Mouse (Mus musculus) intestine, embryonic 14.5 days (tissue): ENCODE measurements around the gene Naa60. TPM values are rescaled to one million over a fixed set of nuclear protein-coding genes. Genes with fewer than 3 reads are reported as not detected.

Source experiments
- ATAC-seq: fragments of 200-750 bp; cut with Nextera tagmentation; replicated peaks from 2 replicates; pipeline ENCODE4 v1.8.0; 2017; ENCODE audit warnings: low read depth, moderate number of reproducible peaks, moderate TSS enrichment, moderate library complexity; ENCODE audit not compliant: low FRiP score, low TSS enrichment
- DNase-seq: peaks from one replicate; pipeline ENCODE4 v3.0.0-alpha.2; 2018; ENCODE audit warnings: low spot score
- H3K27ac ChIP-seq: fragments of 300-500 bp; sonication (generic); 2 replicates; pipeline ENCODE4 v1.5.1; 2014; ENCODE audit warnings: low read depth, mild to moderate bottlenecking, control low read depth
- H3K27me3 ChIP-seq: fragments of 300-500 bp; sonication (generic); replicated peaks from 2 replicates; pipeline ENCODE4 v1.6.1; 2014; ENCODE audit warnings: low read length, control low read depth; ENCODE audit not compliant: control insufficient read depth, insufficient read depth
- H3K36me3 ChIP-seq: fragments of 300-500 bp; sonication (generic); 2 replicates; pipeline ENCODE4 v1.6.1; 2014; ENCODE audit warnings: low read length, control low read depth; ENCODE audit not compliant: control insufficient read depth, insufficient read depth
- H3K4me1 ChIP-seq: fragments of 300-500 bp; sonication (generic); replicated peaks from 2 replicates; pipeline ENCODE4 v1.6.1; 2014; ENCODE audit warnings: low read length, control low read depth, mixed read lengths; ENCODE audit not compliant: control insufficient read depth, insufficient read depth
- H3K4me2 ChIP-seq: fragments of 300-500 bp; sonication (generic); 2 replicates; pipeline ENCODE4 v1.6.1; 2014; ENCODE audit warnings: low read length
- H3K4me3 ChIP-seq: fragments of 300-500 bp; sonication (generic); 2 replicates; pipeline ENCODE4 v1.5.1; 2014; ENCODE audit warnings: low read depth, low read length, control low read depth, mixed read lengths
- H3K9ac ChIP-seq: fragments of 300-500 bp; sonication (generic); 2 replicates; pipeline ENCODE4 v1.6.1; 2014; ENCODE audit warnings: mild to moderate bottlenecking, low read length
- H3K9me3 ChIP-seq: fragments of 300-500 bp; sonication (generic); 2 replicates; pipeline ENCODE4 v1.6.1; 2016; ENCODE audit warnings: low read length, control low read depth; ENCODE audit not compliant: control insufficient read depth
- WGBS: fragments of 180-500 bp; shearing (Covaris S2); extraction: QIAGEN DNeasy Blood & Tissue Kit; methylation state at CpG from one replicate; pipeline ENCODE4 v1.1.7; 2014; 5-methylcytosine and 5-hydroxymethylcytosine counted together
- polyA plus RNA-seq: library from polyadenylated mRNA; unstranded; fragments of >200 nt; fragmentation: Nextera tagmentation; extraction: Ambion mirVana; gene quantifications from 2 replicates; pipeline ENCODE4 v1.2.1, GENCODE M21; 2014

Gene Naa60
- polyA plus RNA-seq, result 46.9 and 47.3 TPM in 2 replicates

DNA sequence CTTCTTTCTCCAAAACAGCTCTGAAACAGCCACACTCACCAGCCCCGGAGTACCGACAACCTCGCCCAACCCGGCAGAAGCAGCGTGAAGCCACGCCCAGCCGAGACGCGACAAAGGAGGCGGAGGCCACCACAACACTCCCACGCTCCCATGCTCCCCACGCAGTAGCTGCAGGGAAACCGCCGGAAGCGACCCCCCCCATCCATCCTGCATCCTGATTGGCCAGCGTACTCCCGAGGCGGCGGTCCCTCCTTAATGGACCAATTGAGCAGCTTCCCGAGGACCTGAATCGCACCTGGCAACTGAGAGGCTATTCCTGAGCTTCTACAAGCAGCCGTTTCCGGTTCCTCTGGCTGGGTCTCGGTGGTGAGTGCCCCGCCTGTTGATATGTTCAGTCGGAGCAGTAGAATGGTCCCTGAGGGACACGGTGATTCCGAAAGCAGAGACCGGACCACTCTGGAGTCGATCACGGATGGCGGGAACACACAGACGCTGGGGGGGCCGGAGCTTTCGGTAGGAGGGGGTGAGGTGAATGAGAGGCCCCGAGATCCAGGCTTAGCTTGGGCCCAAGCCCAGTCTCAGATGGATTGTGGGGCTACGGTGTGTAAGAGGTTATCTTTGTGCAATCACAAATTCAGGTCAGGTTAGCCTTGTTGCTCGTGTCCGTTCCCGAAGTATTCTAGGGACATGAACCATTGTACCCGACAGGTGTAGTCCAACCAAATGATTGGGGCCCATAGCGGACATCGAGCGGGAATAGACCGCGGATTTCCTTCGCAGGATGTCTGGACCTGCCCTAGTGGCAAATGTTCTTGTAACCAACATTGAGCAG, at the start of gene Naa60:
TSS of gene Naa60 (plus strand) at position 160 of the 832 bp plus-strand sequence.
- H3K9ac ChIP-seq, result peak within 1 kb of the TSS; percentile 60
- no peaks in the 10 kb centered on the region for H3K27me3 ChIP-seq

GRCm38 (mm10) chr16:3828021-3828420, 44.2 kb upstream of the Naa60 start:
- WGBS, result 49% methylated on average over 3 of the region's 3 CpGs
- H3K9ac ChIP-seq, result no peak overlapping the region
- H3K4me3 ChIP-seq, result no peak overlapping the region
- ATAC-seq (no peak), DNase-seq (no peak)
- no peaks in the 10 kb centered on the region for H3K27me3 ChIP-seq
- H3K4me1 ChIP-seq, result no peaks in the 10 kb centered on the region
- H3K36me3 ChIP-seq, result no peaks in the 10 kb centered on the region
- H3K4me2 ChIP-seq, result no peak overlapping the region
- H3K9me3 ChIP-seq, result no peaks in the 10 kb centered on the region
- H3K27ac ChIP-seq, result no peak overlapping the region

More for the DNA sequence above, at the start of gene Naa60:
- no peaks in the 10 kb centered on the region for H3K9me3 ChIP-seq
- H3K4me2 ChIP-seq, result peak within 1 kb of the TSS; percentile 87
- DNase-seq, result peak; percentile 95
- peak within 1 kb of the TSS; percentile 55; the same call in 1 of the 2 replicates for H3K27ac ChIP-seq
- ATAC-seq, result peak; percentile 98
- 0 out of 2 replicates have a peak, but pooled peaks cover 11% of the 10 kb centered on the region for H3K4me1 ChIP-seq
- peak within 1 kb of the TSS; percentile 61 for H3K4me3 ChIP-seq
- H3K36me3 ChIP-seq, result peaks cover 15% of the 10 kb centered on the region
- WGBS, result 4% methylated on average over 47 of the region's 47 CpGs

DNA sequence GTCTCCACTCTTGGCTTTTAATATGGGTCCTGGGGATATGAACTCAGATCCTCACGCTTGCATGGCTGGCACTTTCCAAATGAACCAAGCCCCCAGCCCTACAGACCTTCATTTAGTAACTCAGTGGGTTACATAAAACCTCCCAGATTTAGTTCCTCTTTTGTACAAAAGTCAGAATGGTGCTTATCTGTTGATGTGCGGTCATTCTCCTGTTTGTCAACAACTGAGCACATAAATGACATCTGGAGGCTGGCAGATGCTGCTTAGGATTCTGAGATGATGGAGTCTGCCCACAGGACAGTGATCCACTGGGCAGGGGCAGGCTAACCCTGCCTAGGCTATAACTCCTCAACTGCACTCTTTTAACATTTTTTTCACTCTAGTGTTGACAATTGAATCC, 42.4 kb upstream of the Naa60 start:
- H3K4me2 ChIP-seq, result no peak overlapping the region
- H3K4me3 ChIP-seq, result no peak overlapping the region
- no peaks in the 10 kb centered on the region for H3K36me3 ChIP-seq
- H3K4me1 ChIP-seq, result no peaks in the 10 kb centered on the region
- no peaks in the 10 kb centered on the region for H3K9me3 ChIP-seq
- no peak overlapping the region for H3K9ac ChIP-seq
- WGBS, result 79% methylated on average over 2 of the region's 2 CpGs
- ATAC-seq (no peak), DNase-seq (no peak)
- H3K27me3 ChIP-seq, result no peaks in the 10 kb centered on the region
- no peak overlapping the region for H3K27ac ChIP-seq

- Histone ChIP-seq H3K36me3 (no peaks in the 10 kb centered on the region), H3K4me3 (no peak within 1 kb of the TSS), H3K9me3 (no peaks in the 10 kb centered on the region), H3K27me3 (no peaks in the 10 kb centered on the region), H3K9ac (no peak within 1 kb of the TSS), H3K4me1 (no peaks in the 10 kb centered on the region), H3K27ac (no peak within 1 kb of the TSS), H3K4me2 (no peak within 1 kb of the TSS)
- ATAC-seq, result no peak
- DNase-seq, result no peak
Observed at GRCm38 (mm10) chr16:3830588-3831109, 41.5 kb upstream of the Naa60 start, which contains the start of gene Olfr15. Olfr15 (plus strand) TSS chr16:3830878.

DNA sequence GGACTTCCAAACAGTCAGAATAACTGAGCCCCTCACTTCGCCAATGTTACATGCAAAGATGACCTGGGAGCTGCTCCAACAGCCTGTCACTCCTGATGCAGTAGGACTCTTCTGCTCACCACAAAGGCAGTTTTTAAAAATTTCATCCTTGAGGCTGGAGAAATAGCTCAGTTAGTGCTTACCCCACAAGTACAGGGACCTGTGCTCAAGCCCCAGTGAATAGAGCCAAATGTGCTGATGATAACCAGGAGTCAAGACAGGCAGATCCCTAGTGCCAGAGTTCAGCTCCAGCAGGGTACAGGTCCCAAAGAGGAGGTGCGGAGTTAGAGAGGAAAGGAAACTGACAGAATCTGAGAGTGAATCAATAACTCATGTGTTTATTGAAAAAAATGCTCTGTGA, 36.7 kb upstream of the Naa60 start:
- 71% methylated on average over 2 of the region's 2 CpGs for WGBS
- ATAC-seq, result no peak

DNA sequence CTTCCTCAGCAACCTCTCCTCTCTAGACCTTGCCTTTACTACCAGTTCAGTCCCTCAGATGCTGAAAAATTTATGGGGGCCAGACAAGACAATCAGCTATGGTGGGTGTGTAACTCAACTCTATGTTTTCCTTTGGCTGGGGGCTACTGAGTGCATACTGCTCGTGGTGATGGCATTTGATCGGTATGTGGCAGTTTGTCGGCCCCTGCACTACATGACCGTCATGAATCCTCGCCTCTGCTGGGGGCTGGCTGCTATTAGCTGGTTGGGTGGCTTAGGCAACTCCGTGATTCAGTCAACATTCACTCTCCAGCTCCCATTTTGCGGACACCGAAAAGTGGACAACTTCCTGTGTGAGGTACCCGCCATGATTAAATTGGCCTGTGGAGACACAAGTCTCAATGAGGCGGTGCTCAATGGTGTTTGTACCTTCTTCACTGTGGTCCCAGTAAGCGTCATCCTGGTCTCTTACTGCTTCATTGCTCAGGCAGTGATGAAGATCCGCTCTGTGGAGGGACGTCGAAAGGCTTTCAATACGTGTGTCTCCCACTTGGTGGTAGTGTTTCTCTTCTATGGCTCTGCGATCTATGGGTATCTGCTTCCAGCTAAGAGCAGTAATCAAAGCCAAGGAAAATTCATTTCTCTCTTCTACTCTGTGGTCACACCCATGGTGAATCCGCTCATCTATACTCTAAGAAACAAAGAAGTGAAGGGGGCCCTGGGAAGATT, 32.9 kb upstream of the Naa60 start:
- H3K4me1 ChIP-seq, result no peaks in the 10 kb centered on the region
- no peak overlapping the region for H3K4me2 ChIP-seq
- no peaks in the 10 kb centered on the region for H3K36me3 ChIP-seq
- no peak overlapping the region for H3K27ac ChIP-seq
- no peaks in the 10 kb centered on the region for H3K9me3 ChIP-seq
- DNase-seq (no peak), ATAC-seq (no peak)
- no peaks in the 10 kb centered on the region for H3K27me3 ChIP-seq
- no peak overlapping the region for H3K4me3 ChIP-seq
- no peak overlapping the region for H3K9ac ChIP-seq
- 51% methylated on average over 17 of the region's 17 CpGs for WGBS

More for the DNA sequence above, 36.7 kb upstream of the Naa60 start:
- no peak overlapping the region for H3K27ac ChIP-seq
- H3K36me3 ChIP-seq, result no peaks in the 10 kb centered on the region
- no peak overlapping the region for H3K9ac ChIP-seq
- H3K4me3 ChIP-seq, result no peak overlapping the region
- DNase-seq, result no peak
- no peaks in the 10 kb centered on the region for H3K27me3 ChIP-seq
- H3K4me1 ChIP-seq, result no peaks in the 10 kb centered on the region
- H3K9me3 ChIP-seq, result no peaks in the 10 kb centered on the region
- no peak overlapping the region for H3K4me2 ChIP-seq

DNA sequence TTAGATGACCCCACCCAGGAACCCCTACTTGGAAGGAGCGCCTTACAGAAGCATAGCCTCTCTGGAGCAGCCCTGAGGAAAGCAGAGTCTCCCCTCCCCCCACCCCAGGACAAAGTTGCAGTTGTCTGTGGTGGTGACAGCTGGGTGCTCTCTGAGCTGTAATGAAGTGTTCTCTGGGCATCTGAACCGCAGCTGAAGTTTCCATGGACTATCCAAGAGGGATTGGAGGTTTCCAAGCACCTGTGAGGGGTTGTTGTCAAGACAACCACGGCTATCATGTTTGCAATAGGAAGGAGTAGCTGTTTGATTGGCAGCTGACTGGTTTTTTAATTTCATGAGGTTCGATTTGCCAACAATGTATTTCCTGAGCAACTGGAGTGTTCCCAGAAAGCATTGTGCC, 29.2 kb upstream of the Naa60 start:
- H3K27me3 ChIP-seq, result no peaks in the 10 kb centered on the region
- H3K27ac ChIP-seq, result no peak overlapping the region
- DNase-seq (no peak), ATAC-seq (no peak)
- H3K4me3 ChIP-seq, result no peak overlapping the region
- H3K9me3 ChIP-seq, result no peaks in the 10 kb centered on the region
- peaks cover 4% of the 10 kb centered on the region; the same call in 1 of the 2 replicates for H3K4me1 ChIP-seq
- no peak overlapping the region for H3K4me2 ChIP-seq
- WGBS, result 28% methylated on average over 4 of the region's 4 CpGs
- H3K36me3 ChIP-seq, result no peaks in the 10 kb centered on the region
- H3K9ac ChIP-seq, result no peak overlapping the region

DNA sequence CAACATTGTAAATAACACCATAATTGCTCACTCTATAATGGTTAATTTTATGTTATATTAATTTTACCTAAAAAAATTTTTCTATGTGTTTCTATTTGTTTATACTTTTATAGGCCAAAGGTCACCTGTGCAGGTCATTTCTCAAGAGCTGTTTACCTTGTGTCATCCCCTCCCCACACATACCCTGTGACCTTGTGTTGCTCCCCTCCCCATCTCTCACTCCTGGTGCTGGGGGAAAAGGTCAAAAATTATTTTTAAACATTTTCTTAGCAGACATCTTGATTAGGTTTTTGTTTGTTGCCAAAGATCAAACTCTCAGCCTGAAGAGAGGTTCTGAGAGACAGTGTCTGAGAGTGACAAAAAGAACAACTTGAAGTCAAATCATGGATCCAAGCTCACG, 28.4 kb upstream of the Naa60 start:
- no peak overlapping the region for H3K4me3 ChIP-seq
- no peaks in the 10 kb centered on the region for H3K9me3 ChIP-seq
- no peak overlapping the region for H3K9ac ChIP-seq
- H3K27ac ChIP-seq, result no peak overlapping the region
- H3K4me2 ChIP-seq, result no peak overlapping the region
- DNase-seq (no peak), ATAC-seq (no peak)
- H3K36me3 ChIP-seq, result no peaks in the 10 kb centered on the region
- H3K4me1 ChIP-seq, result peaks cover 5% of the 10 kb centered on the region; the same call in 1 of the 2 replicates
- 48% methylated on average over 1 of the region's 1 CpGs for WGBS
- no peaks in the 10 kb centered on the region for H3K27me3 ChIP-seq
